Mouse (Mus musculus) forebrain, embryonic 14.5 days (tissue): Measurements from ENCODE around the gene Bcap31. TPM values are rescaled to one million over a fixed set of nuclear protein-coding genes. Genes with fewer than 3 reads are reported as not detected.

Experiments used
- ATAC-seq: fragments of 200-750 bp; cut with Nextera tagmentation; 2 replicates; pipeline ENCODE4 v1.8.0; 2017; ENCODE audit warnings: mild to moderate bottlenecking, moderate library complexity
- DNase-seq: peaks from one replicate; pipeline ENCODE4 v3.0.0-alpha.2; 2015; ENCODE audit warnings: low spot score
- H3K27ac ChIP-seq: fragments of 300-500 bp; sonication (generic); 2 replicates; pipeline ENCODE4 v1.5.1; 2014; ENCODE audit warnings: low read depth, mild to moderate bottlenecking, control low read depth, low read length, moderate library complexity
- H3K27me3 ChIP-seq: fragments of 300-500 bp; sonication (generic); replicated peaks from 2 replicates; pipeline ENCODE4 v1.6.1; 2014; ENCODE audit warnings: low read length, control low read depth, mixed read lengths; ENCODE audit not compliant: control insufficient read depth, insufficient read depth
- H3K36me3 ChIP-seq: fragments of 300-500 bp; sonication (generic); 2 replicates; pipeline ENCODE4 v1.6.1; 2014; ENCODE audit warnings: low read length, control low read depth; ENCODE audit not compliant: control insufficient read depth, insufficient read depth
- H3K4me1 ChIP-seq: fragments of 300-500 bp; sonication (generic); 2 replicates; pipeline ENCODE4 v1.6.1; 2014; ENCODE audit warnings: antibody characterized with exemption, low read length, control low read depth; ENCODE audit not compliant: control insufficient read depth, insufficient read depth
- H3K4me2 ChIP-seq: fragments of 300-500 bp; sonication (generic); 2 replicates; pipeline ENCODE4 v1.6.1; 2014; ENCODE audit warnings: mild to moderate bottlenecking, control low read depth, low read length
- H3K4me3 ChIP-seq: fragments of 300-500 bp; sonication (generic); 2 replicates; pipeline ENCODE4 v1.5.1; 2014; ENCODE audit warnings: low read depth, low read length, control low read depth
- H3K9ac ChIP-seq: fragments of 300-500 bp; sonication (generic); 2 replicates; pipeline ENCODE4 v1.6.1; 2014; ENCODE audit warnings: mild to moderate bottlenecking, low read length, control low read depth, moderate library complexity
- H3K9me3 ChIP-seq: fragments of 300-500 bp; sonication (generic); replicated peaks from 2 replicates; pipeline ENCODE4 v1.6.1; 2016; ENCODE audit warnings: low read length, control low read depth, mixed read lengths; ENCODE audit not compliant: control insufficient read depth
- WGBS: fragments of 180-500 bp; shearing (Covaris S2); extraction: QIAGEN DNeasy Blood & Tissue Kit; methylation state at CpG from one replicate; pipeline ENCODE4 v1.1.7; 2014; 5-methylcytosine and 5-hydroxymethylcytosine counted together
- polyA plus RNA-seq: library from polyadenylated mRNA; unstranded; fragments of >200 nt; fragmentation: Nextera tagmentation; extraction: Ambion mirVana; gene quantifications from 2 replicates; pipeline ENCODE4 v1.2.1, GENCODE M21; 2014

The Bcap31 gene
- polyA plus RNA-seq, 1 experiment from 2014 or later: 113 TPM

DNA sequence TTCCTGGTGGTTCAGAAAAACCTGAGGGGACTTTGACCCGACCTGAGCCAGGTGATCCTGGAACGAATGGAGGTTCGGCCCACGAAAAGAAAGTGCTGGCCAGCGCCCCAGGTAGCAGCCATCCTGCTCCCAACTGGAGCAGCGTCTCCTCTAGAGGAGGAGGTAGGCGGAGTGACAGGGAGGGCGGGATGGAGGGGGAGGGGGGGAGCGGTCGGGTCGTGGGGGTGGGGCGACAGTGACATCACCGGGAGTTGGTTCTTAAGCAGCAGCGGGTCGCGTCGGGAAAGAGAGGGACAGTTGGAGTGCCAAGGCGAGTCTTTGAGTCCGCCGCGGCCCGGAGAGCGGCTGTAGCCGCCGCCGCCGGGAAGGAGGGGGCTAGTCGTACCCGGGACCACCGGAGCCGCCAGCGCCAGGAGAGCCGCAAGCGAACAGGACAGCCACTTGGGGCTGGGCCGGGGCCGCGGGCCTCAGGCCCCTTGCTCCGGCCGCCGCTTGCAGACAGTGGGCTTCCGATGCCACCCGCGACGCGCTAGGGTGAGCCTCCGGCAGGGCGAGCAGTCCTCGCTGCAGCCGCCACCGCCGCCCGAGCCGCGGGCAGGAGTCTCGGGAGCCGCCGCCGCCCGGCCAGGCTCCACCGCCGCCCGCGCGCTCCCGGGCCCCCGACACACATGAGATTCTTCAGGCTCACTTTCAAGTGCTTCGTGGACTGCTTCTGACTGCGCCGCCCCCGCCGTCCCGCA is 42.9 kb downstream of the Bcap31 start, which contains the start of gene Slc6a8:
TSS of gene Slc6a8 (plus strand) at position 272 of the 740 bp plus-strand sequence.
- Histone ChIP-seq H3K4me3 (peak within 1 kb of the TSS; percentile 53), H3K27ac (peak within 1 kb of the TSS; percentile 66), H3K9me3 (no peaks in the 10 kb centered on the region), H3K27me3 (no peaks in the 10 kb centered on the region), H3K4me2 (peak within 1 kb of the TSS; percentile 60), H3K36me3 (peaks cover 4% of the 10 kb centered on the region; the same call in 1 of the 2 replicates), H3K9ac (peak within 1 kb of the TSS; percentile 75), H3K4me1 (peaks cover 8% of the 10 kb centered on the region; the same call in 1 of the 2 replicates)
- ATAC-seq: peak; percentile 83
- WGBS: 20% methylated on average over 54 of the region's 72 CpGs
- DNase-seq: peak; percentile 78

DNA sequence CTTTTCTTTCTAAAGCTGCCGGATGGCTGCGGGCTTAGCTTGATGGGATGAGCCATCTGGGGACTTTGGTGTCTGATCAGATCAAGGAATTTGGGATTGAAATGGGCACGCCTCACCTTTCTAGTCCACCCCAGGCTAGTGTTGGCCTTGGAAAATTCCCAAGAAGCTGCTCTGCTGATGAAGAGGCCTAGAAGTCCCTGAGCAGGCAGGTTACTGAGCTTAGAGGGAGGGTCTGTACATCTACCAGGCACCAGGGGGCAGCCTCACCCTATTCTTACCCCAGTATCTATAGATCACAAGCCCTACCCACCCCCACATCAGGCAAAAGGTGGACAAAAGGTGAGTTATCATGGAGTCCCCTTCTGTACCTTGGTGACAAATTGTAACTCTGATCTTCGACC is 43.9 kb downstream of the Bcap31 start:
- H3K27me3 ChIP-seq: no peaks in the 10 kb centered on the region
- H3K4me1 ChIP-seq: peaks cover 8% of the 10 kb centered on the region; the same call in 1 of the 2 replicates
- 52% methylated on average over 4 of the region's 4 CpGs for WGBS
- ATAC-seq (peak; percentile 57; the same call in 1 of the 2 replicates), DNase-seq (peak; percentile 67)
- no peaks in the 10 kb centered on the region for H3K9me3 ChIP-seq
- H3K36me3 ChIP-seq: no peaks in the 10 kb centered on the region
- H3K4me2 ChIP-seq: no peak overlapping the region; the same call in 1 of the 2 replicates
- no peak overlapping the region for H3K4me3 ChIP-seq
- H3K27ac ChIP-seq: no peak overlapping the region
- no peak overlapping the region for H3K9ac ChIP-seq

DNA sequence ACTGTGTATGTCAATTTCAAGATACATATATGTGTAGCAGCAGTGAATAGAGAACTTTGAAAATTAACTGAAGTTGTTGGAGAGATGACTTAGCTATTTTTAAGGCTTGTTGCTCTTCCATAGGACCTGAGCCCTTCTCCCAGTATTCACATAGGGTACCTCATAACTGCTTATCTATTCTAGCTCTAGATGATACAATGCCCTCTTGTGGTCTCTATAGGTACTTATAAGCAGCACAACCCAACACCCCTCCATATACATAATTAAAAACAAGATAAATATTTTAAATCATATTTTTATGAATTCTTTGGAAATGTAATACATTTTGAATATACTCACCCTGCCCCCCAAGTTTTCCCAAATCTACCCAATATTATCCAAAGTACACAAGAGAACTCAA is 52.8 kb downstream of the Bcap31 start:
- no peak overlapping the region for H3K4me2 ChIP-seq
- H3K27me3 ChIP-seq: no peaks in the 10 kb centered on the region
- no peak for ATAC-seq
- no peaks in the 10 kb centered on the region for H3K9me3 ChIP-seq
- no peak overlapping the region for H3K4me3 ChIP-seq
- H3K9ac ChIP-seq: no peak overlapping the region
- no peaks in the 10 kb centered on the region for H3K36me3 ChIP-seq
- H3K4me1 ChIP-seq: no peaks in the 10 kb centered on the region
- H3K27ac ChIP-seq: no peak overlapping the region
- peak; percentile 62 for DNase-seq

DNA sequence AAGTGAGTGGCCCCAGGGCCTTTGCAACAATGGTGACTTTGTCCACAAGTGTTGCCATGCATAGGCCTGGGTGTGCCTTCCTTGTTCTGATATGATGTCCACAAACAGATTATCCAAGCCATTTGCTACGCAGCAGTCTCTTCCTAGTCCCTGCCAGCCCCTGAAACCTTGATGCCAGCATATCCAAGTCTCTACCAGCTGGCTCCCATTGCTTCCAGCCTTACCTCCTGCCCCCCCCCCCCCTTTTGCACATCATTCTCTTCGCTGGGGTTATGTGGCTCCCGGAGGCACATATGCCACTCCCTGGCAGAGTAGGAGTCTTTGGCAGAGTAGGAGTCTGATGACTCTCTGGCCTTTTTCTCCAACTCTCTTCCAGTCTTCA is 55.7 kb downstream of the Bcap31 start:
- Histone ChIP-seq H3K4me2 (peak overlapping the region; percentile 59), H3K9me3 (no peaks in the 10 kb centered on the region), H3K36me3 (no peaks in the 10 kb centered on the region), H3K27me3 (no peaks in the 10 kb centered on the region), H3K4me3 (peak overlapping the region; percentile 43), H3K4me1 (no peaks in the 10 kb centered on the region), H3K9ac (peak overlapping the region; percentile 62), H3K27ac (no peak overlapping the region)
- 79% methylated on average over 3 of the region's 3 CpGs for WGBS
- ATAC-seq: peak; percentile 5; the same call in 1 of the 2 replicates
- DNase-seq: peak; percentile 7

DNA sequence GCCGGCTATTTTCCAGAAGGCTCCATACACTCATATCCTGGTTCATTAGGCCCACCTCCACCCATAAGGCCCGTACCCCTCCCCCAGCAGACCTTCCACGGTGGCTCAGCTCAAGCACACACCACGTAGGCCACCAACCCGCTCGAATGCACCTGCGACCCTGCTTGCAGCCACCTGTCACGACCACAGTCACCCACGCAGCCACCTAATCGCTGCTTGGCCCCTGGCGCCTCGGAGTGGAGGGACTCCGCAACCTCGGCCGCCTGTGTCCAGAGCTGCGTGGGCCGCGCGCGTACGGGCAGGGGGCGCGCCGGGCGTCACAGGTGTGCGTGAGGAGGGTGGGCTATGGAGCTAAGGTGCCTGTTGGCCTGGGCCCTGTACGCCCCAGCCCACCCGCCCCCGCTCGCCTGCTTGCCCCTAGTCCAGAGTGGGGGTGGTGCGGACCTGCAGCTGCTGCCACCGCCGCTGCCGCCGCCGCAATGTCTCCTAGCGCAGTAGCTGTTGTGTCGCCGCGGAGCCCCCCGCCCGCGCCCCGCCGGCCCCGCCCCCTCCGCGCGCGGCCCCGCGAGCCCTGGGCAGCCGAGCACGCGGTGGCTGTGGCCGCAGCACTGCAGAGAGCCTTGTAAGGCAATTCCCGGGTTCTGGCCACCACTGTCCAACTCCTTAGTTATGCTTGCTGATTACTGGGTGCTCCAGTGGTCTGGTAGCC is 56.2 kb downstream of the Bcap31 start, which contains the start of gene Pnck:
TSS of gene Pnck (minus strand) at position 543 of the 709 bp plus-strand sequence.
- ATAC-seq (peak; percentile 77), DNase-seq (peak; percentile 42)
- no peaks in the 10 kb centered on the region for H3K4me1 ChIP-seq
- H3K4me2 ChIP-seq: peak within 1 kb of the TSS; percentile 59
- no peaks in the 10 kb centered on the region for H3K36me3 ChIP-seq
- peak within 1 kb of the TSS; percentile 43 for H3K4me3 ChIP-seq
- no peaks in the 10 kb centered on the region for H3K9me3 ChIP-seq
- 29% methylated on average over 35 of the region's 57 CpGs for WGBS
- H3K9ac ChIP-seq: peak within 1 kb of the TSS; percentile 62
- H3K27me3 ChIP-seq: no peaks in the 10 kb centered on the region
- peak within 1 kb of the TSS; percentile 33; the same call in 1 of the 2 replicates for H3K27ac ChIP-seq

DNA sequence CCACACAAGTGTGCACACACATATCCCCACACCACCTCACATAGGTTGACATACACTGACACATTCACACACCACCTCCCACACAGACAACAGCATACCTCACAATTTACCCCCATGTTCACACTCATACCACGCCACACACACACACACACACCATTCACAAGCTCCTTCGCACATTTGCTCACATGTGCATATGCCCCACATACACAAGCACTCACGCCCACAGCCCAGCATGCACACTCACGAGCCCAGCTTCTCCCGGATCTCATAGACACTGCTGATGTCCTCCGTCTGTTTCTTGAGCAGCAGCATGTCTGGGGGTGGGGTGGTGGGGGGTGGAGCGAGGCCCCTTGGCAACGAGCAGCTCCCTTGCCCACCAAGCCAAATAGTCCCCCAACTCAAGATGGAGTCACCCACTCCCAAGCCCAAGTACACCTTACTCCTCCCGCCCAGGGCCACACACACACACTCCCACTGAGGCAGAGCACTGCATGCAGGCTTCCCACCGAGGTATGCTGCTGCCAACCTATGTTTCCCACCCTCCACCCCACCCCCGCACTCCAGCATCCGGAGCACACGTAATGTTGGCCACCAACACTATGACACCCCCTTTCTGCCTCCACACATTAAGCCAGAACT is 56.9 kb downstream of the Bcap31 start:
- DNase-seq: no peak
- Histone ChIP-seq H3K9ac (peak overlapping the region; percentile 62), H3K27ac (no peak overlapping the region; the same call in 1 of the 2 replicates), H3K4me3 (peak overlapping the region; percentile 43), H3K27me3 (no peaks in the 10 kb centered on the region), H3K4me1 (no peaks in the 10 kb centered on the region), H3K36me3 (no peaks in the 10 kb centered on the region), H3K4me2 (peak overlapping the region; percentile 59), H3K9me3 (no peaks in the 10 kb centered on the region)
- ATAC-seq: peak; percentile 42; the same call in 1 of the 2 replicates
- WGBS: 56% methylated on average over 13 of the region's 13 CpGs

DNA sequence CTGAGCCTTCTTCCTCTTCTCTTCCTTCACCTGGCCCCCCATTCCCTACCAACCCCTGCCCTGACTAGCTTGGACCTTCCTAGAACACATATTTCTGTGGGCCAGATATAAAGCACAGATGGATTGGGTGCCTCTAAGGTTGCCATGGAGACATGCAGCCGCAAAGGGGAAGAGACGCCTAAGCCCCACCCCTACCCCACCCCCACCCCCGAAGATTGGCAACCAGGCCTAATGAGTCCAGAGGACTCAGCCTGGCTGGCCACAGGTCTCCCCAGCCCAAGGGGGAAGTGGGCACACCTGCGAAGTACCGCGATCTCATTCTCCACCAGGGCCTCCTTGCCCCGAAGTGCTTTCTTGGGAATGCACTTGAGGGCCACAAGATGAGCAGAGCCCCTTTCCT is 57.6 kb downstream of the Bcap31 start:
- H3K36me3 ChIP-seq: no peaks in the 10 kb centered on the region
- WGBS: 46% methylated on average over 7 of the region's 7 CpGs
- DNase-seq (no peak), ATAC-seq (no peak)
- H3K4me1 ChIP-seq: no peaks in the 10 kb centered on the region
- H3K27me3 ChIP-seq: no peaks in the 10 kb centered on the region
- no peak overlapping the region for H3K9ac ChIP-seq
- no peaks in the 10 kb centered on the region for H3K9me3 ChIP-seq
- peak overlapping the region; percentile 59 for H3K4me2 ChIP-seq
- peak overlapping the region; percentile 43; the same call in 1 of the 2 replicates for H3K4me3 ChIP-seq
- no peak overlapping the region for H3K27ac ChIP-seq

DNA sequence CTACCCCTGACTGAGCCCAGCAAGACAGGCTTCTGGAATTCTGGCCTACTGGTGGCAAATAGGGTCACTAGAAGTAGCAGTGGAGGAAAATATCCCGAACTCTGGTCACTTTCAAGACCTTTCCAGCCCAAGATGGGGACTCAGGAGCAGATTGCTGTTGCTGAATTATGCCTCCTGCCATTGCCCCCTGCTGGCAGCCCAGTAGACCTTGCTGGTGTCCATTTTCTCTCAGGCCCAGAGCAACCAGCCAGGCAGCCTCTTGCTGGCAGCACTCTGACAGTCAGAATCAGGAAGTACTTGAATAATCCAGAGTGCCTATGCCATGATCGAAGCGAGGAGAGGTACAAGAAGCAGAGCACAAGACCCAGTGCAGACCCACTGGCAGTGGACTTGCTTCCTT is 60.4 kb downstream of the Bcap31 start:
- H3K27me3 ChIP-seq: no peaks in the 10 kb centered on the region
- no peak overlapping the region for H3K4me3 ChIP-seq
- H3K4me2 ChIP-seq: no peak overlapping the region
- H3K36me3 ChIP-seq: no peaks in the 10 kb centered on the region
- H3K4me1 ChIP-seq: no peaks in the 10 kb centered on the region
- no peaks in the 10 kb centered on the region for H3K9me3 ChIP-seq
- 68% methylated on average over 3 of the region's 3 CpGs for WGBS
- no peak overlapping the region for H3K9ac ChIP-seq
- no peak overlapping the region for H3K27ac ChIP-seq
- no peak for ATAC-seq
- DNase-seq: no peak
